Mouse (Mus musculus) stomach, embryonic 15.5 days (tissue): ENCODE measurements around the gene Rin1. TPM values are rescaled to one million over a fixed set of nuclear protein-coding genes. Genes with fewer than 3 reads are reported as not detected.

Experiments
- ATAC-seq: fragments of 200-750 bp; cut with Nextera tagmentation; 2 replicates; pipeline ENCODE4 v1.8.0; 2017; ENCODE audit warnings: low read depth, moderate number of reproducible peaks, moderate TSS enrichment; ENCODE audit not compliant: insufficient read depth, low FRiP score
- H3K27ac ChIP-seq: fragments of 300-500 bp; sonication (generic); 2 replicates; pipeline ENCODE4 v1.5.1; 2015; ENCODE audit warnings: mild to moderate bottlenecking, inconsistent platforms
- H3K27me3 ChIP-seq: fragments of 300-500 bp; sonication (generic); replicated peaks from 2 replicates; pipeline ENCODE4 v1.6.1; 2015; ENCODE audit warnings: inconsistent platforms
- H3K36me3 ChIP-seq: fragments of 300-500 bp; sonication (generic); 2 replicates; pipeline ENCODE4 v1.6.1; 2015; ENCODE audit warnings: inconsistent platforms
- H3K4me1 ChIP-seq: fragments of 300-500 bp; sonication (generic); 2 replicates; pipeline ENCODE4 v1.6.1; 2015; ENCODE audit warnings: inconsistent platforms
- H3K4me2 ChIP-seq: fragments of 300-500 bp; sonication (generic); 2 replicates; pipeline ENCODE4 v1.6.1; 2015; ENCODE audit warnings: mild to moderate bottlenecking, inconsistent platforms
- H3K4me3 ChIP-seq: fragments of 300-500 bp; sonication (generic); replicated peaks from 2 replicates; pipeline ENCODE4 v1.5.1; 2015; ENCODE audit warnings: inconsistent platforms
- H3K9ac ChIP-seq: fragments of 300-500 bp; sonication (generic); 2 replicates; pipeline ENCODE4 v1.6.1; 2015; ENCODE audit warnings: inconsistent platforms
- H3K9me3 ChIP-seq: fragments of 300-500 bp; sonication (generic); 2 replicates; pipeline ENCODE4 v1.6.1; 2016; ENCODE audit warnings: inconsistent platforms
- WGBS: fragments of 180-500 bp; shearing (Covaris S2); methylation state at CpG from one replicate; pipeline ENCODE4 v1.1.7; 2015; 5-methylcytosine and 5-hydroxymethylcytosine counted together
- polyA plus RNA-seq: library from polyadenylated mRNA; unstranded; fragments of >200 nt; fragmentation: Nextera tagmentation; extraction: Ambion mirVana; gene quantifications from 2 replicates; pipeline ENCODE4 v1.2.1, GENCODE M21; 2015

Gene Rin1
- polyA plus RNA-seq, 1 experiment from 2014 or later = 2.3 TPM

DNA sequence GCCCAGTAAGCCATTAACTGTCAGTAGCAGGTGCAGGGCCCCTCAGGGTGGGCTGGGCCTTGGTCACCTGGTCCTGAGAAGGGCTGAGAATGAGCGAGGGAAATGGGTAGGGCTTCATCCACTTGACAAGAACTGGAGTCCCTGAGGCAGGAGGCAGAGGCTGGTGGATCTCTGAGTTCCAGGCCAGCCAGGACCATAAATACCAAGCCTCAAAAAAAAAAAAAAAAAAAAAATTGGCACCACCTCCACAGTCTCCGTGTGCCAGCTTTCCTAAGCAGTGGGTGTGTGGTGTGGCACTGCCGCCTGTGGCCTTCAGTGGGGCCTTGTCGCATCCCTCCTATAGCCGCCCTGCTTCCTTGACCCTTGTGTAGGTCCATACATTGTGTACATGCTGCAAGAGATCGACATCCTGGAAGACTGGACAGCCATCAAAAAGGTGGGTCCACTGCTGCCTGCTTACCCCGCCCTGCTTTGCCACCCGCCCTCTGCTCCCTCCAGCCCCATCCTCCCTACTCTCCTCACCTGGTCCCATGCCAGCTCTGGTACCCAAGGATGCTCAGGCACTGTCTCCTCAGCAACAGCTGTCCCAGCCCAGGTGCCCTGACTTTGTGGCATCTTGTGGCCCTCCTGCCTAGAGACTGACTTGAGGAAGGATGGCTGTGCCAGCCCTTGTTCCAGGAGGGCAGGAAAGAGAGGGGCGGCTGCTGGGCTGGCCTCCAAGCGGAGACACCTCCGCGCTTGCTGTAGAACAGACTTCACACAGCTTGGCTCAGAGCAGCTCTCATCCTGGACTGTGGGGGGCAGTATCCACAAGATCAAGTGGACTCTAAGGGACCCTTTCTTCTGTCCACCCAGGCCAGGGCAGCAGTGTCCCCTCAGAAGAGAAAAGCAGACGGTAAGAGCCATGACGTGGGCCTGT lies 1.9 kb upstream of the Rin1 start:
- H3K4me1 ChIP-seq = peaks cover 16% of the 10 kb centered on the region
- no peaks in the 10 kb centered on the region for H3K9me3 ChIP-seq
- peaks cover 4% of the 10 kb centered on the region; the same call in 1 of the 2 replicates for H3K27me3 ChIP-seq
- no peak overlapping the region for H3K4me3 ChIP-seq
- H3K4me2 ChIP-seq = no peak overlapping the region
- 0 out of 2 replicates have a peak, but pooled peaks cover 18% of the 10 kb centered on the region for H3K36me3 ChIP-seq
- WGBS = 84% methylated on average over 14 of the region's 14 CpGs
- no peak overlapping the region for H3K9ac ChIP-seq
- no peak for ATAC-seq
- no peak overlapping the region for H3K27ac ChIP-seq

- H3K4me2 ChIP-seq = no peak overlapping the region
- 0 out of 2 replicates have a peak, but pooled peaks cover 18% of the 10 kb centered on the region for H3K36me3 ChIP-seq
- no peak overlapping the region for H3K9ac ChIP-seq
- peaks cover 16% of the 10 kb centered on the region for H3K4me1 ChIP-seq
- no peak overlapping the region for H3K4me3 ChIP-seq
- peaks cover 6% of the 10 kb centered on the region; the same call in 1 of the 2 replicates for H3K27me3 ChIP-seq
- 85% methylated on average over 6 of the region's 6 CpGs for WGBS
- no peaks in the 10 kb centered on the region for H3K9me3 ChIP-seq
- no peak for ATAC-seq
- H3K27ac ChIP-seq = no peak overlapping the region
Measured at GRCm38 (mm10) chr19:5049325-5049724, 956 bp upstream of the Rin1 start.

DNA sequence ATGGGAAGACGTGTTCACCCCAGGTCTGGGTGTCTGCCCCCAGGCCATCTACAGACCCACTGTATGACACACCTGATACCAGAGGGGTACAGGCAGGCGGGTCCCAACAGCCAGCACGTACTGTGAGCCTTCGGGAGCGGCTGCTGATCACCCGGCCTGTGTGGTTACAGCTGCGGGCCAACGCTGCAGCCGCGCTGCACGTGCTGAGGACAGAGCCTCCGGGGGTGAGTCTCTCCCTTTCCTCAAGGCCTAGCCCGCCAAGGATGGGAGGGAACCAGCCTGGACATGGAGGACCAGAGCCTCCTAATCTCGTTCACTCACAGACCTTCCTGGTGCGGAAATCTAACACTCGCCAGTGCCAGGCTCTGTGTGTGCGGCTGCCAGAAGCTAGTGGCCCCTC lies 750 bp downstream of the Rin1 start:
- Histone ChIP-seq H3K36me3 (0 out of 2 replicates have a peak, but pooled peaks cover 18% of the 10 kb centered on the region), H3K27ac (peak overlapping the region; percentile 16)
- ATAC-seq = peak; percentile 44; the same call in 1 of the 2 replicates

DNA sequence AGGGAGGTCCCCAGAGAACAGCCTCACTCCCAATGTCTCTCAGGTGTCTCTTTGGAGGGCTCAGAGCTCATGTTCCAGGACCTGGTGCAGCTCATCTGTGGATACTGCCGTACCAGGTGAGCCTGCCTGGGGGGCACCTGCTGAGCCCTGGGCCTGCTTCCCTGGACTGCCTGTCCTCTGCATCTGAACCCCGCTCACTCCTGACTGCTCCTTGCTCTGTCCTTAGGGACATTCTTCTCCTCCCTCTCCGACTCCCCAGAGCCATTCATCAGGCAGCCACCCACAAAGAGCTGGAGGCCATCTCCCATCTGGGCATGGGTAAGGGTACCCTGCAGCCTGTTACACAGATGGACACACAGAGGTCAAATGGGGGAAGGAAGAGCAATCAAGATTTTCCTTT lies 1.2 kb downstream of the Rin1 start:
- Histone ChIP-seq H3K27ac (0 out of 2 replicates have a peak overlapping the region, but pooled peaks have one; percentile 16), H3K4me1 (peaks cover 18% of the 10 kb centered on the region), H3K9me3 (no peaks in the 10 kb centered on the region), H3K9ac (no peak overlapping the region), H3K36me3 (0 out of 2 replicates have a peak, but pooled peaks cover 14% of the 10 kb centered on the region), H3K4me2 (peak overlapping the region; percentile 51), H3K27me3 (peaks cover 6% of the 10 kb centered on the region; the same call in 1 of the 2 replicates), H3K4me3 (peak overlapping the region; percentile 35; the same call in 1 of the 2 replicates)
- ATAC-seq = no peak
- 56% methylated on average over 3 of the region's 3 CpGs for WGBS

More for the DNA sequence above, 750 bp downstream of the Rin1 start:
- H3K27me3 ChIP-seq = peaks cover 6% of the 10 kb centered on the region; the same call in 1 of the 2 replicates
- 8% methylated on average over 17 of the region's 17 CpGs for WGBS
- peak overlapping the region; percentile 51 for H3K4me2 ChIP-seq
- no peak overlapping the region for H3K9ac ChIP-seq
- H3K4me3 ChIP-seq = peak overlapping the region; percentile 35
- no peaks in the 10 kb centered on the region for H3K9me3 ChIP-seq
- peaks cover 16% of the 10 kb centered on the region for H3K4me1 ChIP-seq

DNA sequence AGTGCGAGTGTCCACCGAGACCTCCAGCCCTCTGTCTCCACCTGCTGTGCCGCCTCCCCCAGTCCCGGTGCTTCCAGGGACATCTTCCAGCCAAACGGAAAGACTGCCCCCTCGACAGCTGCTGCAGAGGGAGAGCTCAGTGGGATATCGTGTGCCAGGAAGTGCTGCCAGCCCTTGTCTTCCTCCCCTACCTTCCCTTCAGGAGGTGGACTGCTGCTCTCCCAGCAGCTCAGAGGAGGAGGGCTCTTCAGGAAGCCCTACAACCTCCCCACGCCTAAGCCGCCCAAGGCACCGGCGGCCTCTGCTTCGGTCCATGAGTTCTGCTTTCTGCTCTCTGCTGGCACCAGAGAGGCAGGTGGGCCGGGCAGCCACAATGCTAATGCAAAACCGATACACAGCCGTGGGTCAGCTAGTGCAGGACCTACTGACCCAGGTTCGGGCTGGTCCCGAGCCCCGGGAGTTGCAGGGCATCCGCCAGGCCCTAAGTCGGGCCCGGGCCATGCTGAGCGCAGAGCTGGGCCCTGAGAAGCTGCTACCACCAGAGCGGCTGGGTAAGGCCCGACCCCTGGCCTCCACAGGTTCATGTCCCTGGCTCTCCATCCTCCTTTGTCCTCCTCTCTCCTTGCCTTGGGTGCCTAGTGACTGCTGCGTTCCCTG lies 2.0 kb downstream of the Rin1 start:
- Histone ChIP-seq H3K9me3 (no peaks in the 10 kb centered on the region), H3K36me3 (0 out of 2 replicates have a peak, but pooled peaks cover 11% of the 10 kb centered on the region), H3K27ac (no peak overlapping the region), H3K9ac (no peak overlapping the region), H3K4me3 (no peak overlapping the region), H3K4me1 (peaks cover 22% of the 10 kb centered on the region), H3K4me2 (no peak overlapping the region; the same call in 1 of the 2 replicates), H3K27me3 (peaks cover 6% of the 10 kb centered on the region; the same call in 1 of the 2 replicates)
- WGBS = 42% methylated on average over 25 of the region's 25 CpGs
- no peak for ATAC-seq

DNA sequence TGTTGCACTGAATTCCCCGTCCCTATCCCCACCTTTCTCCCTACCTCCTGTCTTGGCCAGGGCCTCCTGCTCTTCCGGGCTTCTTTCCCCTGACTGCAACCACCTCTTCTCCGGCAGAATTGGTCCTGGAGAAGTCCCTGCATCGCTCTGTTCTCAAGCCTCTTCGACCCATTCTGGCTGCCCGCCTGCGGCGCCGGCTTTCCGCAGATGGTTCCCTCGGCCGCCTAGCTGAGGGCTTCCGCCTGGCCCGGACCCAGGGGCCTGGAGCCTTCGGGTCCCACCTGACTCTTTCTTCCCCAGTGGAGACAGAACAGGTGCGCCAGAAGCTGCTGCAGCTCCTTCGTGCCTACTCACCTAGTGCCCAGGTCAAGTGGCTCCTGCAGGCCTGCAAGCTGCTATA lies 2.6 kb downstream of the Rin1 start:
- no peak overlapping the region for H3K27ac ChIP-seq
- H3K9ac ChIP-seq = no peak overlapping the region
- 0 out of 2 replicates have a peak, but pooled peaks cover 6% of the 10 kb centered on the region for H3K36me3 ChIP-seq
- H3K4me1 ChIP-seq = peaks cover 23% of the 10 kb centered on the region
- no peaks in the 10 kb centered on the region for H3K9me3 ChIP-seq
- no peak overlapping the region for H3K4me3 ChIP-seq
- H3K27me3 ChIP-seq = peaks cover 6% of the 10 kb centered on the region; the same call in 1 of the 2 replicates
- no peak overlapping the region for H3K4me2 ChIP-seq
- ATAC-seq = no peak
- 64% methylated on average over 17 of the region's 17 CpGs for WGBS

- H3K4me1 ChIP-seq = peaks cover 32% of the 10 kb centered on the region
- ATAC-seq = no peak
- no peak overlapping the region for H3K4me2 ChIP-seq
- H3K4me3 ChIP-seq = no peak overlapping the region
- no peak overlapping the region for H3K27ac ChIP-seq
- H3K9me3 ChIP-seq = no peaks in the 10 kb centered on the region
- 23% methylated on average over 9 of the region's 9 CpGs for WGBS
- H3K9ac ChIP-seq = no peak overlapping the region
- 0 out of 2 replicates have a peak, but pooled peaks cover 3% of the 10 kb centered on the region for H3K36me3 ChIP-seq
- peaks cover 6% of the 10 kb centered on the region; the same call in 1 of the 2 replicates for H3K27me3 ChIP-seq
Measured at GRCm38 (mm10) chr19:5053909-5054308, 3.6 kb downstream of the Rin1 start.

DNA sequence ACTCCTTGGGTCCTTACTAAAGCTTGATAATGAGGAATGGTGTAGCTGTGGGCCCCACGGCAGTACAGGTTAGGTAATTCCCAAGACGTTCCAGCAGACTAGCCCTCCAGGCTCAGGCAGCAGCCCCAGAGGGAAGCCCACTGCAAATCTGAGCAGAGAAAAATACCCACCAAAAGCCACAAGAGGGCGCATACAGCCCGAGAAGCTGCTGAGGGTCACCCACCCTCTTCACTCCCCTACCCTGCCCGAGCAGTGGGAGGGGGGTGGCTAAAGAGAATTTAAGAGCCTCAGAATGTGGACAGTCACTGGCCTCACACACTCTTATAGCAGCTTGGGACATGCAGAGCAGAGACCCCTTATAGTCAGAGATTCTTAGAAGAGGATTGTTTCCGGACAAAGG lies 6.0 kb downstream of the Rin1 start:
- 9% methylated on average over 6 of the region's 6 CpGs for WGBS
- H3K4me2 ChIP-seq = no peak overlapping the region
- ATAC-seq = peak; percentile 11; the same call in 1 of the 2 replicates
- 0 out of 2 replicates have a peak overlapping the region, but pooled peaks have one; percentile 40 for H3K27ac ChIP-seq
- peaks cover 40% of the 10 kb centered on the region for H3K4me1 ChIP-seq
- H3K9ac ChIP-seq = no peak overlapping the region
- H3K4me3 ChIP-seq = no peak overlapping the region
- peaks cover 6% of the 10 kb centered on the region; the same call in 1 of the 2 replicates for H3K27me3 ChIP-seq
- H3K36me3 ChIP-seq = no peaks in the 10 kb centered on the region
- no peaks in the 10 kb centered on the region for H3K9me3 ChIP-seq

DNA sequence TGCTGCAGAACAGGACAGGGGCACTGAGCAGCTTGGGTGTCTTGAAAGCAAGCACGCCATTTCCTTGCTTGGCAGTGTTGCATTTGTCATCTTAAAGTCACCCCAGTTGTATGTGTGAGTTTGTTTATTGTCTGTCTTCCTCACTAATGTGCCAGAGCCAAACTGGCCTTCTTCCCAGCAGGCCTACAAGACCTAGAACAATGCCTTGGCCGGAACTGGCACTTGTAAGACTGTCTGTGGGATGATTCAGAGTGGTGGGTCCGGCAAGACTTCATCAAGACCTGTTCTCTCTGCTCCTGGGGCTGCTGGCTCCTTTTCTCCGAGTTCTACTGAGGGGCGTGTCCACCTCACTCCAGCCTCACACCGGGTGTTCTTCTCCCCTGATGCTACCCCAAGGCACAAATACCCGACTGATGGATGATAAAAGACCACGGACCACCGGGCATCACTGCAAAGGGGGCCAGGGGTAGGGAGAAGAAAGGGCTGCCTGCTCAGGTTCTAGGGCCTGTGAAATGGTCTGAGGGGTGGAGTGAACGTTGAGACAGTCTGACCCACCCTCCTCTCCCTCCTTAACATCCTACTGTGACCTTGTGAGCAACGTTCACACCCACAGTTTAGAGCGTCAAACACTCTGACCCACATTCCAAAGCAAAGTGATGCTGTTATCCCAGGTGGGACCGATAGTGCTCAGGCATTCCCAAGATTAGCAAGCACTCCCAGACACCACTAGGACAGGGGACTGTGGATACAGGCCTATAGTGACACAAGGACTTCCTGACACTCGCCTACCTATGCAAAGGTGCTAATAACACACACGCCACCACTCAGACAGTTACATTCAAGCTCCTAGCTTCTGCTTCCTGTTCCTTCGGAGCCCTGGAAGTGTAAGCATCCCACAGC lies 7.8 kb downstream of the Rin1 start:
- H3K4me3 ChIP-seq = no peak overlapping the region
- 23% methylated on average over 16 of the region's 16 CpGs for WGBS
- no peak overlapping the region for H3K4me2 ChIP-seq
- no peak for ATAC-seq
- peaks cover 45% of the 10 kb centered on the region for H3K4me1 ChIP-seq
- peak overlapping the region; percentile 80 for H3K27ac ChIP-seq
- peaks cover 5% of the 10 kb centered on the region; the same call in 1 of the 2 replicates for H3K27me3 ChIP-seq
- H3K9me3 ChIP-seq = no peaks in the 10 kb centered on the region
- H3K36me3 ChIP-seq = no peaks in the 10 kb centered on the region
- H3K9ac ChIP-seq = no peak overlapping the region

DNA sequence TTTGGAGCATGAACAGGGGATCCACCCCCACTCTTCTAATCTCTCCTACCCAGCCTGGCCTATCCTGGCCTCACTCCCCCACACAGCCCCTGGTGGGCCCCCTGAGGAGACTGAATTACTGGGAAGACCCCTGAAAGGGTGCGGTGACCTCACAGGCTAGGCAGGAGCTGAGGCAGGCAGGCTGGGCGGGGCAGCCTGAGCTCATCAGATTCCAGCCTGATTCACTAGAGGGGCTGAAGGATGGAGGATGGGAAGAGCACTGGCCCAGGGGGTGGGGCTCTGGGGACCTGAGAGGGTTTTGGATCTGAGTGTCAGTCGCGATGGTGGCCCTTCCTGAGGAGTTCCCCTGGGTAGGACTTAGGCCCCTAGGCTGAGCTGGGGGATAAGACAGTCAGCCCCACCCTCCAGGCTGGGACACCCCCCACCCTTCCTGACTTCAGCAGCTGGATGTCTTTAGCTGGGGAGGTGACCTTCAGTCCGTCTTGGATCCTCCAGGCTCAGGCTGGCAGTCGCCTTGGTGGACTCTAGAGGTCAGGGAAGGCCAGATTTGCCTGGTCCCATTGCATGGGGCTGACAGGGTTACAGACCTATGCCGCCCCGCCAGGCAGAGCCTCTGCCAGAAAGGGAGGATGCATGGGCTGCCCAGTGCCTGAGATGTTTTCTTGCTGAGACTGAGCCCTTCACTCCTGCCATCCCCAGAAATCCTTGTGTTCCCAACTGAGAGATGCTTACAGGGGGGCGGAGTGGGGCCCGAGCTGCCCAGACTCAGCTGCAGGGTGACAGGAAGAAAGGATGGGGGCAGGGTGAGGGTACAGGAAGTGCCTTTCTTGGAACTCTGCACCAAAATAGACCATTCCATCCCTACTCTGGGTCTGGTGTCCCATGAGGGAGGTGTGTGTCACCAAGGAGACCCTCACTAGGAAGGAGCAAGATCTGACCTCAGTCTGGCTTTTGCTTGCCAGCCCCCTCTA lies 8.8 kb downstream of the Rin1 start:
- Histone ChIP-seq H3K4me2 (peak overlapping the region; percentile 16; the same call in 1 of the 2 replicates), H3K9me3 (no peaks in the 10 kb centered on the region)
- WGBS = 13% methylated on average over 10 of the region's 10 CpGs

More for the DNA sequence above, 8.8 kb downstream of the Rin1 start:
- ATAC-seq = peak; percentile 29; the same call in 1 of the 2 replicates
- Histone ChIP-seq H3K27me3 (no peaks in the 10 kb centered on the region), H3K4me1 (peaks cover 45% of the 10 kb centered on the region), H3K27ac (peak overlapping the region; percentile 80), H3K9ac (no peak overlapping the region; the same call in 1 of the 2 replicates), H3K4me3 (no peak overlapping the region), H3K36me3 (no peaks in the 10 kb centered on the region)
